Mouse (Mus musculus) liver, embryonic 14.5 days (tissue): Measurements from ENCODE around the gene Bcl9l.

ENCODE experiments used
- CTCF ChIP-seq: IDR thresholded peaks from 2 replicates; pipeline ENCODE4 v1.5.1; 2016; ENCODE audit warnings: antibody characterized with exemption, low read depth, control low read depth
- EP300 ChIP-seq: IDR thresholded peaks from 2 replicates; pipeline ENCODE4 v1.6.1; 2016; ENCODE audit warnings: antibody characterized with exemption, low read depth

GRCm38 (mm10) chr9:44496803-44497461 lies 14.3 kb downstream of the Bcl9l start:
- TF ChIP-seq CTCF (no peak), EP300 (no peak)
